Comparison of ENCODE assay signal across 10 mouse cellular contexts in the genomic region with DNA sequence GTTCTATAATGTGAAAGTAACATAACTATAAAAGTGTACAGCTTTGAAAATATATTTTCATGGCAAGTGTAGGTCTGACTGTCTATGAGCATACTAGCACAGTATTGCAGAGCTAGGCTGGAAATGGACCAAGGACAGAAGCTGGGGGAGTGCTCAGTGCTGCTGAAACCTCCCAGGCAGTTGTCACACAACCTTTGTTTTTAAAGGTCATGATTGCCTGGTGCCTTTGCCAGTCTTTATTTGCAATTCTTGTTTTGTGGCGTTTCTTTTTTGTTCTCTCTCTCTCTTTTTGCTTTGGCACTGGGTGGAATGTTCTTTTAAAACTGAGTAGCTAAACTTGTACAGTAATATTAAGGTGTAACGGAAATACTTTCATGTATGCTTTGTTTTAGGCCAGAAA. TPM values are rescaled to one million over a fixed set of nuclear protein-coding genes. Genes with fewer than 3 reads are reported as not detected.
DNase-seq lines count a peak whose midpoint lies in the region; ATAC-seq and TF ChIP-seq lines count a peak whose summit lies in the region.
"Had no signal": no experiment of that assay in that cellular context is flagged by ENCODE, and none has a peak within 500 bp of the region (broad histone marks: within the 10 kb centered on the region; RNA-seq: fewer than 3 reads in every experiment).

No protein-coding gene starts in this region.

- no peaks in the 10 kb centered on the region for H3K9me3 ChIP-seq in heart, embryonic 10.5 days
- no peaks in the 10 kb centered on the region for H3K9me3 ChIP-seq in forebrain, embryonic 11.5 days (ENCODE audit: control insufficient read depth, low read length)
- no peaks in the 10 kb centered on the region for H3K9me3 ChIP-seq in forebrain, embryonic 13.5 days (replicated peaks)
- H3K9me3 ChIP-seq: hindbrain, embryonic 10.5 days; megakaryocyte, embryonic 14.5 days had no signal

- TF ChIP-seq CTCF in gastrocnemius, adult 2 months (IDR thresholded peaks at IDR 0.05) = no peak

- no peaks in the 10 kb centered on the region for H3K27me3 ChIP-seq in heart, embryonic 10.5 days (ENCODE audit: insufficient read depth, poor library complexity, severe bottlenecking)
- H3K27me3 ChIP-seq in forebrain, embryonic 11.5 days (ENCODE audit: control insufficient read depth, insufficient read depth, low read length) = no peaks in the 10 kb centered on the region
- no peaks in the 10 kb centered on the region for H3K27me3 ChIP-seq in forebrain, embryonic 13.5 days
- H3K27me3 ChIP-seq: megakaryocyte, embryonic 14.5 days had no signal

- H3K4me3 ChIP-seq in gastrocnemius, adult 2 months = peak overlapping the region; percentile 44
- H3K4me3 ChIP-seq in heart, embryonic 10.5 days = no peak overlapping the region
- no peak overlapping the region for H3K4me3 ChIP-seq in forebrain, embryonic 11.5 days (ENCODE audit: low read depth, low read length)
- H3K4me3 ChIP-seq in forebrain, embryonic 13.5 days = no peak overlapping the region
- H3K4me3 ChIP-seq: hindbrain, embryonic 10.5 days; megakaryocyte, embryonic 14.5 days had no signal

- peak; percentile 47 for DNase-seq in gastrocnemius, adult 2 months
- DNase-seq in gastrocnemius, adult 8-10 months (ENCODE audit: low spot score in 2 of 2) = no peak
- DNase-seq in ovary, adult 18-20 months (ENCODE audit: low spot score) = peak; percentile 62
- DNase-seq in ovary, postnatal 10 days (ENCODE audit: low spot score) = no peak
- no peak for DNase-seq in heart, embryonic 10.5 days (ENCODE audit: low spot score)
- DNase-seq in forebrain, embryonic 11.5 days (ENCODE audit: low spot score) = no peak
- no peak for DNase-seq in left cerebral cortex, adult 18-20 months (ENCODE audit: low spot score in 2 of 2)

- intact Hi-C loops in gastrocnemius, adult 2 months (cut with DNase I) = no loop called here

- no peak for ATAC-seq in forebrain, embryonic 11.5 days (replicated peaks; ENCODE audit: low FRiP score)
- ATAC-seq in forebrain, embryonic 13.5 days = no peak

- no peak overlapping the region for H3K9ac ChIP-seq in forebrain, embryonic 11.5 days (ENCODE audit: low read length)
- no peak overlapping the region for H3K9ac ChIP-seq in forebrain, embryonic 13.5 days

- H3K36me3 ChIP-seq in heart, embryonic 10.5 days = no peaks in the 10 kb centered on the region
- H3K36me3 ChIP-seq in forebrain, embryonic 11.5 days (ENCODE audit: control insufficient read depth, insufficient read depth, low read length) = no peaks in the 10 kb centered on the region
- no peaks in the 10 kb centered on the region for H3K36me3 ChIP-seq in forebrain, embryonic 13.5 days (ENCODE audit: poor library complexity, severe bottlenecking)
- H3K36me3 ChIP-seq: hindbrain, embryonic 10.5 days had no signal

- 73% methylated on average over 2 of the region's 2 CpGs for WGBS in heart, embryonic 10.5 days
- 48% methylated on average over 2 of the region's 2 CpGs for WGBS in forebrain, embryonic 11.5 days
- WGBS in forebrain, embryonic 13.5 days = 31% methylated on average over 2 of the region's 2 CpGs

- no peak overlapping the region for H3K4me2 ChIP-seq in forebrain, embryonic 11.5 days (ENCODE audit: low read depth, low read length, severe bottlenecking)
- H3K4me2 ChIP-seq in forebrain, embryonic 13.5 days = no peak overlapping the region

- peak overlapping the region; percentile 63 for H3K27ac ChIP-seq in gastrocnemius, adult 2 months
- H3K27ac ChIP-seq in heart, embryonic 10.5 days = peak overlapping the region; percentile 16; the same call in 1 of the 2 replicates
- H3K27ac ChIP-seq in forebrain, embryonic 11.5 days (ENCODE audit: low read depth, low read length) = no peak overlapping the region
- H3K27ac ChIP-seq in forebrain, embryonic 13.5 days = no peak overlapping the region
- H3K27ac ChIP-seq: hindbrain, embryonic 10.5 days had no signal

- no peaks in the 10 kb centered on the region for H3K4me1 ChIP-seq in heart, embryonic 10.5 days
- no peaks in the 10 kb centered on the region; the same call in 1 of the 2 replicates for H3K4me1 ChIP-seq in forebrain, embryonic 11.5 days (replicated peaks; ENCODE audit: control insufficient read depth, insufficient read depth, low read length)
- H3K4me1 ChIP-seq in forebrain, embryonic 13.5 days = peaks cover 5% of the 10 kb centered on the region; the same call in 1 of the 2 replicates

RNA-seq across cellular contexts. Expression of a gene that starts 21.0 kb away (rescaled TPM):
- total RNA-seq in gastrocnemius, adult 2 months (2021) = 10 to 100 TPM; 20.4 to 20.8 TPM
- total RNA-seq in gastrocnemius, adult 8-10 months (2022) = 10 to 100 TPM; 11.7 to 16.9 (median 14.4) TPM
- polyA plus RNA-seq in heart, embryonic 10.5 days (2016; fragmentation: Nextera tagmentation; extraction: Ambion mirVana) = 22.9 and 23.7 TPM in 2 replicates
- polyA plus RNA-seq in forebrain, embryonic 11.5 days (2014; fragmentation: Nextera tagmentation; extraction: Ambion mirVana) = 20.7 and 24.3 TPM in 2 replicates
- 41.3 and 42.4 TPM in 2 replicates for polyA plus RNA-seq in forebrain, embryonic 13.5 days (2015; fragmentation: Nextera tagmentation; extraction: Ambion mirVana)
- 10 to 100 TPM; 48.6 to 54.1 TPM for total RNA-seq in left cerebral cortex, adult 18-20 months (2021)

Comparison
In these comparisons a context has a peak if more than half of its experiments do, and no peak if none do; other contexts are left out.
1. DNase-seq: peak in gastrocnemius, adult 2 months (single experiment) and ovary, adult 18-20 months (single experiment); none in gastrocnemius, adult 8-10 months (0 of 2), ovary, postnatal 10 days (single experiment), heart, embryonic 10.5 days (single experiment), forebrain, embryonic 11.5 days (single experiment) and left cerebral cortex, adult 18-20 months (0 of 2).
2. H3K27ac ChIP-seq: peak in gastrocnemius, adult 2 months (single experiment) and heart, embryonic 10.5 days (single experiment); none in forebrain, embryonic 11.5 days (single experiment) and forebrain, embryonic 13.5 days (single experiment).